In genomic region chr6:116193394-116194393, GRCm38 (mm10) we compare ENCODE assay signal across 8 mouse cellular contexts. TPM values are rescaled to one million over a fixed set of nuclear protein-coding genes. Genes with fewer than 3 reads are reported as not detected.
DNase-seq lines count a peak whose midpoint lies in the region; ATAC-seq lines count a peak whose summit lies in the region.

TSS of gene Tmcc1 (minus strand) at chr6:116193486.

- H3K36me3 ChIP-seq in hindbrain, embryonic 15.5 days = no peaks in the 10 kb centered on the region

- peak; percentile 91 for ATAC-seq in hindbrain, embryonic 15.5 days (ENCODE audit: low FRiP score, low read depth)

- WGBS in hindbrain, embryonic 15.5 days = under 1% methylated on average over 51 of the region's 68 CpGs

- peaks cover 38% of the 10 kb centered on the region for H3K4me1 ChIP-seq in hindbrain, embryonic 15.5 days (replicated peaks)

- peak within 1 kb of the TSS; percentile 85 for H3K4me3 ChIP-seq in hindbrain, embryonic 15.5 days

- peaks cover 1% of the 10 kb centered on the region; the same call in 1 of the 2 replicates for H3K27me3 ChIP-seq in hindbrain, embryonic 15.5 days

- H3K9me3 ChIP-seq in hindbrain, embryonic 15.5 days = no peaks in the 10 kb centered on the region

- peak; percentile 98 for DNase-seq in T-cell, adult 2 months (ENCODE audit: low spot score)
- DNase-seq in cerebellum, postnatal 36 days = peak; percentile 99 to 100
- DNase-seq in frontal cortex, postnatal 36 days (ENCODE audit: low spot score in 2 of 2) = peak; percentile 99
- peak; percentile 97 for DNase-seq in left cerebral cortex, adult 11 months (ENCODE audit: low spot score)
- peak; percentile 99 for DNase-seq in lung, postnatal 4 days
- peak; percentile 96 for DNase-seq in retina, postnatal 7 days (ENCODE audit: low read depth, low spot score)
- peak; percentile 99 for DNase-seq in urinary bladder, adult 2 months (ENCODE audit: low spot score)

- H3K4me2 ChIP-seq in hindbrain, embryonic 15.5 days = peak within 1 kb of the TSS; percentile 89

- peak within 1 kb of the TSS; percentile 84 for H3K27ac ChIP-seq in hindbrain, embryonic 15.5 days (replicated peaks)

- peak within 1 kb of the TSS; percentile 84 for H3K9ac ChIP-seq in hindbrain, embryonic 15.5 days

RNA-seq across cellular contexts. Expression of gene Tmcc1, which starts in this region (rescaled TPM):
- polyA plus RNA-seq in hindbrain, embryonic 15.5 days (2015; fragmentation: Nextera tagmentation; extraction: Ambion mirVana) = 25.7 and 28.3 TPM in 2 replicates
- 14.4 and 15.5 TPM in 2 replicates for polyA plus RNA-seq in urinary bladder, adult 2 months (2012; rRNA removed)

Comparison
In these comparisons a context has a peak if more than half of its experiments do, and no peak if none do; other contexts are left out.
1. Peak in every context shown above with its lines: DNase-seq, ATAC-seq, H3K4me3 ChIP-seq and H3K27ac ChIP-seq.